Mouse (Mus musculus) small intestine, adult 2 months (tissue): ENCODE results near the gene Ttc28. TPM values are rescaled to one million over a fixed set of nuclear protein-coding genes. Genes with fewer than 3 reads are reported as not detected.

ENCODE experiments used
- H3K27ac ChIP-seq: fragments of 200-500 bp; 2 replicates; pipeline ENCODE4 v1.5.1; 2012; ENCODE audit warnings: low read depth, low read length, control low read depth, inconsistent platforms; ENCODE audit not compliant: insufficient read depth
- H3K27me3 ChIP-seq: fragments of 200-500 bp; 2 replicates; pipeline ENCODE4 v1.6.1; 2012; ENCODE audit warnings: mild to moderate bottlenecking, moderate library complexity, low read length, inconsistent platforms; ENCODE audit not compliant: control insufficient read depth, insufficient read depth
- H3K36me3 ChIP-seq: fragments of 200-500 bp; 2 replicates; pipeline ENCODE4 v1.6.1; 2012; ENCODE audit warnings: mild to moderate bottlenecking, low read length, control low read depth, inconsistent platforms; ENCODE audit not compliant: control insufficient read depth, insufficient read depth
- H3K4me1 ChIP-seq: fragments of 200-500 bp; 2 replicates; pipeline ENCODE4 v1.6.1; 2012; ENCODE audit warnings: low read length, inconsistent platforms, mixed read lengths; ENCODE audit not compliant: control insufficient read depth, insufficient read depth, insufficient read length
- H3K4me3 ChIP-seq: fragments of 200-500 bp; 2 replicates; pipeline ENCODE4 v1.5.1; 2012; ENCODE audit warnings: low read depth, mild to moderate bottlenecking, control low read depth, inconsistent platforms, low read length, moderate library complexity
- CTCF ChIP-seq: fragments of 200-500 bp; IDR thresholded peaks from 2 replicates; pipeline ENCODE4 v1.5.1; 2012; ENCODE audit warnings: low read depth, mild to moderate bottlenecking, control low read depth, inconsistent platforms, low read length, moderate library complexity, mixed read lengths; ENCODE audit not compliant: insufficient replicate concordance, insufficient read length; ENCODE audit errors: extremely low read depth
- POLR2A ChIP-seq: fragments of 200-500 bp; IDR thresholded peaks from 2 replicates; pipeline ENCODE4 v1.6.1; 2012; ENCODE audit warnings: low read depth, mild to moderate bottlenecking, control low read depth, inconsistent platforms, low read length, moderate library complexity
- WGBS: fragments of 180-500 bp; shearing (Covaris S2); methylation state at CpG from one replicate; pipeline ENCODE4 v1.1.7; 2018; 5-methylcytosine and 5-hydroxymethylcytosine counted together
- polyA plus RNA-seq: library from polyadenylated mRNA; depleted of rRNA; stranded (reverse); fragments of >200 nt; gene quantifications from 2 replicates; pipeline ENCODE4 v1.2.3, GENCODE M21; 2012

Gene Ttc28
- polyA plus RNA-seq, 1 experiment, result 3.2 TPM

DNA sequence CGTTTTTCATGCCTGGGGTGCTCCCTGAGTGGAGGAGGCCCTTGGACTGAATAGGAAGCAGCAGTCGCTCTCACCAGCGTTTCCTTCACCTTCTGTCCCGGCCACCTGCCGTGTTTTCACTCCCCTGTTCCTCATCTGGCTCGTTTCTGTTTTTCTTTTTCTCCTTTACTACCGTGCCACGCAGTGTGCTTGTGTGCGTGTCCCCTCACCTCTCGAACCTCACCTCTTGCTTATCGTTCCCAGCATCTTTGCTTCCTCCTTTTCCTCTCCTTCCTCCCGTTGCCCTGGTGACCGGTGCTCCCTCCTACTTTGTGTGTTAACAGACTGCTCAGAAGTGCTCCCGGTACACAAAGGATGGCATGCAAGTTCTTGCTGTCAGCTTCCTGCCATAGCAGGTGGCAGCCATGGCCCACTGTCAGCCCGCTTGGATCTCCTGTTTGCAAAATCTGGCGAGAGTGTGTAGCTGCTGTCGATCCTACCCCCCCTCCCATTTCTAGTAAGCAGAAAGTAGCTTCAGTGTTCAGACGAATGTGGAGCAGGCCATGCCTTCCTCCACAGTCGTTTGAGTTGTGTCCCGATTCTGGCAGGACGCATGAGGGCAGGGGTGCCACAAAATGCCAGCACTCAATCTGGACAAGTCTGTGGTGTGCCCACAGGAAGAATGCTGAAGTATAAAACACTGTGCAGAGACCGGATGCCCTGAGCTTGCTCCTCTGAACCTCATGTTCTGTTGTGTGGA is 179.0 kb downstream of the Ttc28 start:
- WGBS, result 64% methylated on average over 22 of the region's 22 CpGs
- Histone ChIP-seq H3K27ac (peak overlapping the region; percentile 73), H3K4me1 (peaks cover 7% of the 10 kb centered on the region; the same call in 1 of the 2 replicates), H3K4me3 (no peak overlapping the region), H3K27me3 (no peaks in the 10 kb centered on the region), H3K36me3 (no peaks in the 10 kb centered on the region)
- TF ChIP-seq POLR2A, result no peak
- TF ChIP-seq CTCF, result no peak

GRCm38 (mm10) chr5:111059140-111059921 is 179.7 kb downstream of the Ttc28 start:
- 62% methylated on average over 11 of the region's 11 CpGs for WGBS
- Histone ChIP-seq H3K4me1 (peaks cover 7% of the 10 kb centered on the region; the same call in 1 of the 2 replicates), H3K27me3 (no peaks in the 10 kb centered on the region), H3K27ac (peak overlapping the region; percentile 73), H3K36me3 (no peaks in the 10 kb centered on the region), H3K4me3 (no peak overlapping the region)
- TF ChIP-seq CTCF (no peak), POLR2A (no peak)

DNA sequence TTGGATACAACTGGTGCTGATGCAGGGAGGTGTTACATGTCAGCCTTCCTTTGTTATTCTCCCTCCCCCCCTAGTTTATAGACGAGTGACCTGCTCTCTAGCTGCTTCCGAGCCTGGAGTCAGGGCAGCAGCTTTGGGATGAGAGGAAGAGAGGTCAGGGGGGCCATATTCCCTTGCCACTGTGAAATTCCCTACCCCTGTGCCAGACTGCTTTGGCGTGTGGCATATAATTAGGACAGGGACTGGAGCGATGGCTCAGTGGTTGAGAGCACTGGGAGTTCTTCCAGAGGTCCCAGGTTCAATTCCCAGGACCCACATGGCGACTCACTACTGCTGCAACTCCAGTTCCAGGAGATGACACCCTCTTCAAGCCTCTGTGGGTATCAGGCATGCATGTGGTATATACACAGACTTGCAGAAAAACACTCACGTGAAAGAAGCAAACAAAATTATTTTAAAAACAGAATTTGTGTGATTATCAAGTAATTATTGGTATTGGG is 180.7 kb downstream of the Ttc28 start:
- Histone ChIP-seq H3K27ac (no peak overlapping the region), H3K27me3 (no peaks in the 10 kb centered on the region), H3K4me1 (peaks cover 7% of the 10 kb centered on the region; the same call in 1 of the 2 replicates), H3K36me3 (no peaks in the 10 kb centered on the region), H3K4me3 (no peak overlapping the region)
- 75% methylated on average over 6 of the region's 6 CpGs for WGBS
- TF ChIP-seq CTCF (no peak), POLR2A (no peak)

DNA sequence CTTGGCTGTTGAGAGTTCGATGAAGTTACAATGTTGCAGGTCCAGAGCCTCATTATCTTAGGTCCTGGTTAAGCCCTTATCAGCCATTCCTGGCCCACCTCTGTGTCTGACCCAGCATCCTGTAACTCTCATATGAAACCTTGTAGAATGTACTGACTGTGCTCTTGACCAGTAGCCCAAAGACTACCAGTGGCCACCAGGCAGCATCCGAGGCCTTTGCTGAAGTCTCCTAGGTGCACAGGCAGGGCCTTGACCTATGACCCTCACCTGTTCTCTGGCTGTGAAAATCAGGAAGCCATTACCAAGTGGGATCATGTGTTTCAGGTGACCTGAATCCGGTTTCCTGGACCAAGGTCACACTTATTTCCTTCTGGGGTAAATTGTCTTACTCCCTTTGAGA is 183.6 kb downstream of the Ttc28 start:
- Histone ChIP-seq H3K27me3 (no peaks in the 10 kb centered on the region), H3K36me3 (no peaks in the 10 kb centered on the region), H3K27ac (no peak overlapping the region), H3K4me1 (peaks cover 5% of the 10 kb centered on the region; the same call in 1 of the 2 replicates), H3K4me3 (no peak overlapping the region)
- WGBS, result 76% methylated on average over 3 of the region's 3 CpGs
- TF ChIP-seq POLR2A (no peak), CTCF (no peak)

- Histone ChIP-seq H3K4me1 (no peaks in the 10 kb centered on the region; the same call in 1 of the 2 replicates), H3K27ac (no peak overlapping the region), H3K27me3 (no peaks in the 10 kb centered on the region), H3K36me3 (no peaks in the 10 kb centered on the region), H3K4me3 (no peak overlapping the region)
- TF ChIP-seq POLR2A (no peak), CTCF (no peak)
- WGBS, result 79% methylated on average over 3 of the region's 3 CpGs
Measured at GRCm38 (mm10) chr5:111063991-111064390, 184.4 kb downstream of the Ttc28 start.

DNA sequence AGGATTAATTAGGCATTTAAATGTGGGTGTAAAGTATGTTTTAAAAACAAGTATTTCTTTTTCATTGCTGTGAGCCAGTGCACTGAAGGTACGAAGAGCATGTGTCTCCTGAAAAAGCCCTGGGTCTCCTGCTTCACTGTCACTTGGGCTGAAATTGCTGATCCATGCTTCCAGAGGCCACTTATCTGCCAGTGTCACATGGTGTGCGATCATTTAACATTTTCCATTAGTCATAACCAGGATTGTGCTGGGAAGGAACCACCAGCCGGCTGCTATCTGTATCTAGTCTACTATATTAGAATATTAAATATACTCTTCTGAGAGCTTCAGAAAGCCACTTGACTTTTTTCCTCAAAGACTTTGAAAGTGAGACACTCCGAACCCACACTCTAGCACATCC is 186.2 kb downstream of the Ttc28 start:
- no peak for TF ChIP-seq POLR2A
- no peak for TF ChIP-seq CTCF

GRCm38 (mm10) chr5:111069503-111069902 is 189.9 kb downstream of the Ttc28 start:
- no peaks in the 10 kb centered on the region for H3K36me3 ChIP-seq

More for the DNA sequence above, 186.2 kb downstream of the Ttc28 start:
- WGBS, result 70% methylated on average over 4 of the region's 4 CpGs
- Histone ChIP-seq H3K4me1 (no peaks in the 10 kb centered on the region), H3K36me3 (no peaks in the 10 kb centered on the region), H3K27me3 (no peaks in the 10 kb centered on the region), H3K27ac (no peak overlapping the region), H3K4me3 (no peak overlapping the region)

More at GRCm38 (mm10) chr5:111069503-111069902, 189.9 kb downstream of the Ttc28 start:
- 85% methylated on average over 5 of the region's 5 CpGs for WGBS
- Histone ChIP-seq H3K27ac (no peak overlapping the region), H3K27me3 (no peaks in the 10 kb centered on the region), H3K4me3 (no peak overlapping the region), H3K4me1 (no peaks in the 10 kb centered on the region)
- TF ChIP-seq CTCF, result no peak
- TF ChIP-seq POLR2A, result no peak
